Mouse (Mus musculus) cerebellum, adult 9-11 months (tissue): Measurements from ENCODE around the gene Slc26a1.

Experiments
- DNase-seq: peaks from one replicate; pipeline ENCODE4 v3.0.0; 2022

Slc26a1 gene

GRCm38 (mm10) chr5:108689091-108689490, 13.7 kb upstream of the Slc26a1 start:
- no peak for DNase-seq

- no peak for DNase-seq
Measured at GRCm38 (mm10) chr5:108680871-108681270, 5.5 kb upstream of the Slc26a1 start.

GRCm38 (mm10) chr5:108679909-108680308, 4.5 kb upstream of the Slc26a1 start:
- no peak for DNase-seq

GRCm38 (mm10) chr5:108678296-108678854, 3.0 kb upstream of the Slc26a1 start:
- peak; percentile 50 for DNase-seq

- DNase-seq, result peak; percentile 81
Measured at GRCm38 (mm10) chr5:108677605-108678295, 2.4 kb upstream of the Slc26a1 start.

- no peak for DNase-seq
Measured at GRCm38 (mm10) chr5:108676772-108677498, 1.6 kb upstream of the Slc26a1 start.

GRCm38 (mm10) chr5:108674624-108675023, 745 bp downstream of the Slc26a1 start:
- DNase-seq, result no peak

- no peak for DNase-seq
Measured at GRCm38 (mm10) chr5:108671757-108672156, 3.6 kb downstream of the Slc26a1 start.

- no peak for DNase-seq
Measured at GRCm38 (mm10) chr5:108670785-108671184, 4.6 kb downstream of the Slc26a1 start.

- DNase-seq, result peak; percentile 54
Measured at GRCm38 (mm10) chr5:108669986-108670385, 5.4 kb downstream of the Slc26a1 start.

- peak; percentile 91 for DNase-seq
Measured at GRCm38 (mm10) chr5:108668977-108669936, 6.1 kb downstream of the Slc26a1 start, which contains the start of gene Dgkq. Gene Dgkq, minus strand, starts transcription at chr5:108669672.

GRCm38 (mm10) chr5:108668387-108668932, 6.9 kb downstream of the Slc26a1 start:
- DNase-seq, result no peak

- no peak for DNase-seq
Measured at GRCm38 (mm10) chr5:108667370-108667769, 8.0 kb downstream of the Slc26a1 start.

- no peak for DNase-seq
Measured at GRCm38 (mm10) chr5:108665066-108665465, 10.3 kb downstream of the Slc26a1 start.

GRCm38 (mm10) chr5:108662772-108663171, 12.6 kb downstream of the Slc26a1 start:
- peak; percentile 13 for DNase-seq

- peak; percentile 93 for DNase-seq
Measured at GRCm38 (mm10) chr5:108660632-108661268, 14.6 kb downstream of the Slc26a1 start.

GRCm38 (mm10) chr5:108659698-108660631, 15.4 kb downstream of the Slc26a1 start, which contains the start of gene Idua:
Gene Idua, plus strand, starts transcription at chr5:108660331.
- no peak for DNase-seq

GRCm38 (mm10) chr5:108658611-108659010, 16.8 kb downstream of the Slc26a1 start:
- peak; percentile 25 for DNase-seq

- DNase-seq, result no peak
Measured at GRCm38 (mm10) chr5:108657406-108657805, 18.0 kb downstream of the Slc26a1 start.

GRCm38 (mm10) chr5:108655891-108656650, 19.3 kb downstream of the Slc26a1 start:
- DNase-seq, result peak; percentile 22
